Mouse (Mus musculus) heart, adult 2 months (tissue): ENCODE data around the gene Wwox. TPM values are rescaled to one million over a fixed set of nuclear protein-coding genes. Genes with fewer than 3 reads are reported as not detected.

Experiments used
- DNase-seq, 2 experiments: peaks; one replicate each; pipeline ENCODE4 v3.0.0; 2021
- H3K27ac ChIP-seq: fragments of 200-600 bp; 2 replicates; pipeline ENCODE4 v1.8.1; 2022
- H3K27me3 ChIP-seq: fragments of 200-500 bp; 2 replicates; pipeline ENCODE4 v1.6.1; 2012; ENCODE audit warnings: mild to moderate bottlenecking, low read length, inconsistent platforms, mixed read lengths; ENCODE audit not compliant: control insufficient read depth, insufficient read depth
- H3K36me3 ChIP-seq: fragments of 200-500 bp; 2 replicates; pipeline ENCODE4 v1.6.1; 2012; ENCODE audit warnings: low read length, inconsistent platforms; ENCODE audit not compliant: control insufficient read depth, insufficient read depth
- H3K4me1 ChIP-seq: fragments of 200-500 bp; 2 replicates; pipeline ENCODE4 v1.6.1; 2011; ENCODE audit warnings: low read length; ENCODE audit not compliant: control insufficient read depth, insufficient read depth
- H3K4me3 ChIP-seq: fragments of 200-600 bp; 2 replicates; pipeline ENCODE4 v1.8.1; 2022
- H3K79me2 ChIP-seq: fragments of 200-500 bp; replicated peaks from 2 replicates; pipeline ENCODE4 v1.6.1; 2012; ENCODE audit warnings: mild to moderate bottlenecking, inconsistent platforms, low read length, moderate library complexity, mixed read lengths; ENCODE audit not compliant: control insufficient read depth, insufficient read depth
- H3K9ac ChIP-seq: fragments of 200-500 bp; 2 replicates; pipeline ENCODE4 v1.6.1; 2012; ENCODE audit warnings: low read depth, mild to moderate bottlenecking, control low read depth, inconsistent platforms, low read length, mixed read lengths
- CTCF ChIP-seq: fragments of 200-600 bp; IDR thresholded peaks from 2 replicates; pipeline ENCODE4 v1.8.1; 2022; ENCODE audit warnings: antibody characterized with exemption, mild to moderate bottlenecking, moderate library complexity
- EP300 ChIP-seq: fragments of 200-500 bp; IDR thresholded peaks from 2 replicates; pipeline ENCODE4 v1.6.1; 2011; ENCODE audit warnings: low read depth, low read length, control low read depth; ENCODE audit not compliant: insufficient read depth
- POLR2A ChIP-seq: fragments of 200-500 bp; IDR thresholded peaks from 2 replicates; pipeline ENCODE4 v1.6.1; 2011; ENCODE audit warnings: mild to moderate bottlenecking, low read depth, low read length, control low read depth; ENCODE audit not compliant: insufficient read depth
- WGBS: fragments of 180-500 bp; shearing (Covaris S2); methylation state at CpG from one replicate; pipeline ENCODE4 v1.1.7; 2018; 5-methylcytosine and 5-hydroxymethylcytosine counted together
- intact Hi-C: fragments of 180-260 bp; cut with DNase I; formaldehyde crosslinking; loops from one replicate; pipeline ENCODE4 v1.15.1; 2025
- polyA plus RNA-seq: library from polyadenylated mRNA; depleted of rRNA; stranded (reverse); fragments of >200 nt; gene quantifications from 2 replicates; pipeline ENCODE4 v1.2.3, GENCODE M21; 2012
- total RNA-seq, 2 experiments: library from RNA; stranded (reverse); gene quantifications; 2 replicates each; pipeline ENCODE4 v1.2.3; 2021

The Wwox gene
- total and polyA plus RNA-seq, 3 experiments, result 3.3 to 4.6 (median 4.6) TPM

DNA sequence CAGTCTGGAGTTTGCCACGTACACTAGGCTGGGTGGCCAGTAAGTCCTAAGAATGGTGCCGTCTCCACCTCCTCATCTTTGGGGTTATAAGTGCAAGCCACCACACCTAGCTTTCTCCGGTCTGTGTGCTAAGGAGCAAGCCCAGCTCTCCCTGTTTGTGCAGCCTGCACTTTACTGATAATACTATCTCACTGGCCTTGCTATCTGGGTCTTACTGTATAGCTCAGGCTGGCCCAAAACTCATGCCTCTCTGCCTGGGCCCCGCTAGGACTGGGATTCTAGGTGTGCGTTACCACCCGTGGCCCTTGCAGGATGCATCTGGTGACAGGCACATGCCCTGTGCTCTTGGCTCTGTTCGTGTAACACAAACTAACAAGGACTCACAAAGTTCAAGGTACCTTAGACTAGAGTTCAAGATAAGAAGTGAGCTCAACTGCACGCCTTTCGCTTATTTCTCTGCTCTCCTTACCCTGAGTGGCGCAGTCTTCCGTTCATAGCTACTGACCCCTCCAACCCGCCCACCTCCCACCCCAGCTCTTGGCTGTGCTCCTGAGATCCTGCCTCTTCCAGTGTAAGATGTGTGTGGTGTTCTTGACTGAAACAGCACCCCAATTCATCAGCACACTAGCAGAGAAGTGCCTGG is 618.9 kb downstream of the Wwox start:
- H3K27ac ChIP-seq, result no peak overlapping the region
- H3K36me3 ChIP-seq, result no peaks in the 10 kb centered on the region
- no peaks in the 10 kb centered on the region for H3K79me2 ChIP-seq
- H3K4me3 ChIP-seq, result no peak overlapping the region
- DNase-seq, result no peak
- no peaks in the 10 kb centered on the region for H3K4me1 ChIP-seq
- 85% methylated on average over 12 of the region's 12 CpGs for WGBS
- no peak for TF ChIP-seq EP300
- H3K27me3 ChIP-seq, result no peaks in the 10 kb centered on the region
- intact Hi-C loops, result no loop called here
- H3K9ac ChIP-seq, result no peak overlapping the region

GRCm38 (mm10) chr8:115063623-115064022 is 624.2 kb downstream of the Wwox start:
- Histone ChIP-seq H3K4me1 (no peaks in the 10 kb centered on the region), H3K27ac (no peak overlapping the region), H3K79me2 (no peaks in the 10 kb centered on the region), H3K36me3 (no peaks in the 10 kb centered on the region), H3K4me3 (no peak overlapping the region), H3K9ac (no peak overlapping the region), H3K27me3 (no peaks in the 10 kb centered on the region)
- TF ChIP-seq POLR2A (no peak), EP300 (no peak), CTCF (no peak)
- intact Hi-C loops, result no loop called here
- 86% methylated on average over 5 of the region's 5 CpGs for WGBS
- no peak for DNase-seq

GRCm38 (mm10) chr8:115064691-115065090 is 625.2 kb downstream of the Wwox start:
- Histone ChIP-seq H3K27ac (no peak overlapping the region), H3K4me1 (no peaks in the 10 kb centered on the region), H3K4me3 (no peak overlapping the region), H3K9ac (no peak overlapping the region), H3K36me3 (no peaks in the 10 kb centered on the region), H3K79me2 (no peaks in the 10 kb centered on the region), H3K27me3 (no peaks in the 10 kb centered on the region)
- no peak for TF ChIP-seq POLR2A
- TF ChIP-seq CTCF, result no peak
- TF ChIP-seq EP300, result no peak
- intact Hi-C loops, result no loop called here
- DNase-seq, result no peak
- WGBS, result 77% methylated on average over 15 of the region's 15 CpGs

GRCm38 (mm10) chr8:115065386-115065785 is 625.9 kb downstream of the Wwox start:
- H3K36me3 ChIP-seq, result no peaks in the 10 kb centered on the region
- no peak overlapping the region for H3K27ac ChIP-seq
- no peak for TF ChIP-seq CTCF
- no peak for TF ChIP-seq EP300
- no peak for TF ChIP-seq POLR2A
- no peaks in the 10 kb centered on the region for H3K79me2 ChIP-seq
- no peaks in the 10 kb centered on the region for H3K4me1 ChIP-seq
- WGBS, result 84% methylated on average over 7 of the region's 7 CpGs
- no peaks in the 10 kb centered on the region for H3K27me3 ChIP-seq
- intact Hi-C loops, result no loop called here
- H3K9ac ChIP-seq, result no peak overlapping the region
- no peak overlapping the region for H3K4me3 ChIP-seq
- no peak for DNase-seq

GRCm38 (mm10) chr8:115066550-115067058 is 627.1 kb downstream of the Wwox start:
- intact Hi-C loops, result no loop called here
- Histone ChIP-seq H3K9ac (no peak overlapping the region), H3K27me3 (no peaks in the 10 kb centered on the region), H3K27ac (no peak overlapping the region), H3K4me3 (no peak overlapping the region), H3K4me1 (no peaks in the 10 kb centered on the region), H3K36me3 (no peaks in the 10 kb centered on the region), H3K79me2 (no peaks in the 10 kb centered on the region)
- TF ChIP-seq POLR2A (no peak), EP300 (no peak), CTCF (no peak)
- WGBS, result 90% methylated on average over 8 of the region's 8 CpGs
- no peak for DNase-seq

DNA sequence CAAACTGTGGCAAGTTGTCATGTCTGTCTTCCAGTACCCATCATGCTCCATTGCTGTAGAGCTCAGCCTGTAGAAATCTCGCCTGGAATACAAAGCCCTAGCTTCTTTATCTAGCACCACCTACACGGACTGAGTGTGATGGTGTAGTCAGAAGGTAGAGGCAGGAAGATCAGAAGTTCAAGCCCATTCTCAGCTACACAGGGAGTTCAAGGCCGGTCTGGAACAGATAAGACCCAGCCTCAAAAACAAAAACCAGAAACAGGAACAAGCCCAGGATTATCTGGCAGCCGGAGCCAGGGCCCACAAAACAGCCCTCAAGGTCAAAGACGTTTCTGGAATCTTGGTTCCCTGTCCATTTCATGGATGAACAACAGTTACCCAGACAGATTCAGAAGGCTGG is 629.3 kb downstream of the Wwox start:
- TF ChIP-seq EP300 (no peak), CTCF (no peak), POLR2A (no peak)
- 44% methylated on average over 5 of the region's 5 CpGs for WGBS
- no peak for DNase-seq
- intact Hi-C loops, result no loop called here
- Histone ChIP-seq H3K4me1 (no peaks in the 10 kb centered on the region), H3K9ac (no peak overlapping the region), H3K27me3 (no peaks in the 10 kb centered on the region), H3K27ac (no peak overlapping the region), H3K79me2 (no peaks in the 10 kb centered on the region), H3K4me3 (no peak overlapping the region), H3K36me3 (no peaks in the 10 kb centered on the region)
